Mouse (Mus musculus): ENCODE data around the gene Btbd9. TPM values are rescaled to one million over a fixed set of nuclear protein-coding genes. Genes with fewer than 3 reads are reported as not detected.

Btbd9 gene
- total and polyA plus RNA-seq, 3 experiments: 24.7 to 33.8 TPM; not detected in 1

DNA sequence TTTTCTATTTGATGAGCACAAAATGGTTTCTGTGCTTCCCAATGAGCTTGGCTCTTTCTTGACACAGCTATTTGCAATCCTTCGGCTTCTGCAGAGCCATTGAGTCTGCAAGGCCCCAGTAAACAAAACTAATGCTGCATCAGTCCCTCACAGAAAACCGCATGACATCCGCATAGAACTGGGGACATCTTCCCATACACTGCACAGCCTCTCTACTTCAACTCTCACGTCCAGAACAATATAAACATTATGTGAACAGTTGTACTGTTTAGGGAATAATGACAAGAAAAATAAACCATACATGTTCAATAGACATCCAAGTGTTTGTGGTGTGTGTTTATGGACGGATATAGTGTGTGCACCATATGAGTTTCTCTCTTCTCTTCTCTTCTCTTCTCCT lies 127.7 kb downstream of the Btbd9 start:
- Histone ChIP-seq H3K79me2 (ENCODE audit: control insufficient read depth, insufficient read depth, low read length, poor library complexity) (no peaks in the 10 kb centered on the region), H3K27me3 (ENCODE audit: control insufficient read depth in 1 of 2, insufficient read depth in 2 of 2, low read length in 2 of 2) (no peaks in the 10 kb centered on the region), H3K36me3 (ENCODE audit: control insufficient read depth in 1 of 2, insufficient read depth in 2 of 2, low read length in 2 of 2) (peaks cover 1 to 4% of the 10 kb centered on the region in 2 experiments; a peak in 3 of 4 replicates), H3K27ac (ENCODE audit: control insufficient read depth, low read depth, low read length) (no peak overlapping the region), H3K4me1 (ENCODE audit: control insufficient read depth in 1 of 2, insufficient read depth in 2 of 2, low read length in 2 of 2) (peaks cover 5 to 12% of the 10 kb centered on the region in 2 experiments; a peak in 2 of 4 replicates), H3K9ac (ENCODE audit: control insufficient read depth, low read depth, low read length, poor library complexity, severe bottlenecking) (no peak overlapping the region), H3K9me3 (replicated peaks; ENCODE audit: insufficient read depth, low read length) (no peaks in the 10 kb centered on the region), H3K4me3 (ENCODE audit: control insufficient read depth in 1 of 2, insufficient read depth in 1 of 2, low read depth in 2 of 2, low read length in 2 of 2) (no peak overlapping the region)
- TF ChIP-seq POLR2AphosphoS2 (IDR thresholded peaks at IDR 0.05; ENCODE audit: low read length): no peak
- no peak for TF ChIP-seq KAT2A (conservative IDR thresholded peaks at IDR 0.05; ENCODE audit: low read depth, low read length)
- no peak for TF ChIP-seq TAL1 (IDR thresholded peaks at IDR 0.05; ENCODE audit: low read length)
- TF ChIP-seq USF1 (IDR thresholded peaks at IDR 0.05; ENCODE audit: low read depth, low read length): no peak
- no peak for TF ChIP-seq GATA1 (IDR thresholded peaks at IDR 0.05; ENCODE audit: low read depth, low read length)
- TF ChIP-seq USF2 (IDR thresholded peaks at IDR 0.05; ENCODE audit: borderline replicate concordance in 1 of 2, insufficient read depth in 1 of 2, low read depth in 1 of 2, low read length in 2 of 2): no peak
- no peak for TF ChIP-seq CHD1 (IDR thresholded peaks at IDR 0.05; ENCODE audit: low read depth, low read length)
- no peak for TF ChIP-seq HCFC1 (IDR thresholded peaks at IDR 0.05; ENCODE audit: low read depth, low read length)
- TF ChIP-seq ZNF384 (IDR thresholded peaks at IDR 0.05; ENCODE audit: low read depth, low read length): no peak
- no peak for DNase-seq (ENCODE audit: low read depth, low spot score)

DNA sequence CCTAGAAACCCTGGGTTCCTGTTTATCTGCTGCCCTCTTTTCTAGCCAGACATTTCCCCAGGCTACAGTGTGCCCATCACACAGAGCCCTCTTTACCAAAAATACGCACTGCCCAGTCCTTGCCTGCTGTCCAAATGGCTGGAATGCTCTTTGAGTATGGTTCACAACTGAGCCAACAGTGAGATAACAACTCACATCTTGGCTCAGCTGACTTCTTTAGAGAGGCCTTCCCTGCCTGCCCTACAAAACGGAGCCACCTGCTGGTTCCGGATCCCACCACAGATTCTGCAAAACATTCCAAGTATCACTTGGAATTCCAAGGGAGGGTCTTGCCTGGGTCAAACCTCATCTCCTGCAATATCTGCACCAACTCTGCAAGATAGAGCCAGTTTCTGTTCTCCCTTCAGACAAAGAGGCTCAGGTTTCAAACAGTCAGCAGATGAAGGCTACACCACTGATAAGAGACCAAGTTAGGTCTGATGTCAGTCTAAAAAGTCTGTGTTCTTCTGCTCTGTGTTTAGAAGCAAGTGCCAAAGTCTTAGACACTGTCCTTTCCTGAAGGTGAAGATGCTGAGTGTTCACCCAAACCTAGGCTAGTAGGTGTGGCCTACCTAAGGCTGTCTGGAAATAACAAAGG lies 130.4 kb downstream of the Btbd9 start:
- DNase-seq (ENCODE audit: low read depth, low spot score): peak; percentile 71
- TF ChIP-seq MAZ (IDR thresholded peaks at IDR 0.05; ENCODE audit: low read depth, low read length) (no peak), EP300 (IDR thresholded peaks at IDR 0.05; ENCODE audit: low read depth in 1 of 2, low read length in 2 of 2) (peak; percentile 38 to 62; a peak in 3 of 4 replicates), ETS1 (IDR thresholded peaks at IDR 0.05; ENCODE audit: low read depth, low read length) (peak; percentile 40; the same call in 1 of the 2 replicates), RAD21 (IDR thresholded peaks at IDR 0.05; ENCODE audit: low read depth, low read length) (no peak), SMC3 (IDR thresholded peaks at IDR 0.05; ENCODE audit: low read depth, low read length) (peak; percentile 5; the same call in 1 of the 2 replicates), BHLHE40 (IDR thresholded peaks at IDR 0.05; ENCODE audit: borderline replicate concordance, low read depth, low read length) (no peak), SIN3A (IDR thresholded peaks at IDR 0.05; ENCODE audit: low read length) (0 out of 2 replicates have a peak, but pooled peaks have one; percentile 41), TCF12 (IDR thresholded peaks at IDR 0.05; ENCODE audit: low read depth, low read length) (peak; percentile 10; the same call in 1 of the 2 replicates), GATA1 (IDR thresholded peaks at IDR 0.05; ENCODE audit: low read depth, low read length) (peak; percentile 82)
- Histone ChIP-seq H3K27ac (ENCODE audit: control insufficient read depth, low read depth, low read length) (0 out of 2 replicates have a peak overlapping the region, but pooled peaks have one; percentile 5), H3K9me3 (replicated peaks; ENCODE audit: insufficient read depth, low read length) (no peaks in the 10 kb centered on the region), H3K36me3 (ENCODE audit: control insufficient read depth in 1 of 2, insufficient read depth in 2 of 2, low read length in 2 of 2) (peaks cover 1 to 4% of the 10 kb centered on the region in 2 experiments; a peak in 3 of 4 replicates), H3K79me2 (ENCODE audit: control insufficient read depth, insufficient read depth, low read length, poor library complexity) (no peaks in the 10 kb centered on the region), H3K4me3 (ENCODE audit: control insufficient read depth in 1 of 2, insufficient read depth in 1 of 2, low read depth in 2 of 2, low read length in 2 of 2) (no peak overlapping the region), H3K9ac (ENCODE audit: control insufficient read depth, low read depth, low read length, poor library complexity, severe bottlenecking) (no peak overlapping the region), H3K4me1 (ENCODE audit: control insufficient read depth in 1 of 2, insufficient read depth in 2 of 2, low read length in 2 of 2) (peaks cover 5 to 12% of the 10 kb centered on the region in 2 experiments; a peak in 2 of 4 replicates), H3K27me3 (ENCODE audit: control insufficient read depth in 1 of 2, insufficient read depth in 2 of 2, low read length in 2 of 2) (no peaks in the 10 kb centered on the region)

Measured in MEL (cell line).